Mouse (Mus musculus) forebrain, embryonic 11.5 days (tissue): ENCODE data around the gene Smpd1. TPM values are rescaled to one million over a fixed set of nuclear protein-coding genes. Genes with fewer than 3 reads are reported as not detected.

Experiments
- ATAC-seq: fragments of 200-750 bp; cut with Nextera tagmentation; replicated peaks from 2 replicates; pipeline ENCODE4 v1.8.0; 2017; ENCODE audit warnings: moderate TSS enrichment; ENCODE audit not compliant: low FRiP score
- DNase-seq: peaks from one replicate; pipeline ENCODE4 v3.0.0-alpha.2; 2017; ENCODE audit warnings: low spot score
- H3K27ac ChIP-seq: fragments of 300-500 bp; sonication (generic); 2 replicates; pipeline ENCODE4 v1.5.1; 2014; ENCODE audit warnings: low read depth, low read length
- H3K27me3 ChIP-seq: fragments of 300-500 bp; sonication (generic); 2 replicates; pipeline ENCODE4 v1.6.1; 2014; ENCODE audit warnings: mild to moderate bottlenecking, low read length, mixed read lengths; ENCODE audit not compliant: control insufficient read depth, insufficient read depth
- H3K36me3 ChIP-seq: fragments of 300-500 bp; sonication (generic); 2 replicates; pipeline ENCODE4 v1.6.1; 2014; ENCODE audit warnings: mild to moderate bottlenecking, low read length, moderate library complexity, mixed read lengths; ENCODE audit not compliant: control insufficient read depth, insufficient read depth
- H3K4me1 ChIP-seq: fragments of 300-500 bp; sonication (generic); replicated peaks from 2 replicates; pipeline ENCODE4 v1.6.1; 2014; ENCODE audit warnings: low read length, mixed read lengths; ENCODE audit not compliant: control insufficient read depth, insufficient read depth
- H3K4me2 ChIP-seq: fragments of 300-500 bp; sonication (generic); 2 replicates; pipeline ENCODE4 v1.6.1; 2014; ENCODE audit warnings: low read depth, mild to moderate bottlenecking, low read length, moderate library complexity, mixed read lengths; ENCODE audit not compliant: severe bottlenecking
- H3K4me3 ChIP-seq: fragments of 300-500 bp; sonication (generic); 2 replicates; pipeline ENCODE4 v1.5.1; 2014; ENCODE audit warnings: low read depth, low read length
- H3K9ac ChIP-seq: fragments of 300-500 bp; sonication (generic); 2 replicates; pipeline ENCODE4 v1.6.1; 2014; ENCODE audit warnings: low read length
- H3K9me3 ChIP-seq: fragments of 300-500 bp; sonication (generic); 2 replicates; pipeline ENCODE4 v1.6.1; 2016; ENCODE audit warnings: low read length, mixed read lengths; ENCODE audit not compliant: control insufficient read depth
- WGBS: fragments of 180-500 bp; shearing (Covaris S2); extraction: QIAGEN DNeasy Blood & Tissue Kit; methylation state at CpG from one replicate; pipeline ENCODE4 v1.1.7; 2014; 5-methylcytosine and 5-hydroxymethylcytosine counted together
- polyA plus RNA-seq: library from polyadenylated mRNA; unstranded; fragments of >200 nt; fragmentation: Nextera tagmentation; extraction: Ambion mirVana; gene quantifications from 2 replicates; pipeline ENCODE4 v1.2.1, GENCODE M21; 2014

Smpd1 gene
- polyA plus RNA-seq, 1 experiment from 2014 or later, result 35.1 TPM

DNA sequence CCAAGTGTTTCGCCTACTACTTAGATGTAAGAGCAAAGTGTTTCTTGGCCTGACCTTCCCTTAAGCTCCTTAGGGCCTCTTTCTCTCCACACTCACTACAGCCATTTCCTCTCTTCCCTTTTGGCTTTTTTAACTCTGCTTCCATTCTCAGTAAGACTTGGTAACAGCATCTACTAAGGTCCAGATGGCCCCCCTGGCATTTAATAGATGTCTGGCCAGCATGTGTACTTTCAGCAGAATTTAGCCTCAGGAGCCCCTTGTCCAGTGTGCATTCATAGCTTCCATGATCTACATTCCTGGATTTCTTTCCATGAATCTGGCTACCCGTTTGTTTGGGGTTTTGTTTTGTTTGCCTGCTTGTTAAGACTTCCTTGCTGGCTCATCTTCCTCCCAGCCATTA lies 24.3 kb downstream of the Smpd1 start:
- Histone ChIP-seq H3K27ac (no peak overlapping the region), H3K36me3 (peaks cover under 1% of the 10 kb centered on the region; the same call in 1 of the 2 replicates), H3K9me3 (no peaks in the 10 kb centered on the region), H3K4me3 (no peak overlapping the region), H3K9ac (no peak overlapping the region), H3K4me2 (no peak overlapping the region), H3K4me1 (peaks cover 4% of the 10 kb centered on the region), H3K27me3 (no peaks in the 10 kb centered on the region)
- ATAC-seq, result no peak
- WGBS, result 78% methylated on average over 2 of the region's 2 CpGs
- no peak for DNase-seq

DNA sequence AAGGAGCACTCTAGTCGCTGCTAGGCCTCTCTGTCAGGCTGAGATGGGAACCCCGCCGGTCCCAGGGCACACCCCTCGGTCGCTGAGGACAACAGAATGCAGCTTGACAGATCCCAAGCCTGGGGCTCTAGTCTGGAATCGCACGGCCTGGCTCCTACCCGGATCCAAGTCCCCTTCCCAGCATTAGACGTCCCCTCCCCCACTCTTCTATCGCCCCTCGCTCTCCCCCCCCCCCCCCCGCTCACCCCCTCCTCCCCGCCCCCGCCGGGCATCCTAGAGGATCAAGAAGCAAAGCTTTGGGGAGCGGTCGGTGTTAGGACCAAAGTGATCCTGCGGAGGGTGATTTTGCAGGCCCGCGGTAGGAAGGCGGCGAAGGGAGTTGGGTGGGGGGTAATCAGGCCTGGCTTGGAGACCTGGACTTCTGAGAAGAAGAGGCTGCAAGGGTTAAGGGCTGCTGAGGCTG lies 26.5 kb downstream of the Smpd1 start:
- peak; percentile 67 for ATAC-seq
- Histone ChIP-seq H3K9me3 (no peaks in the 10 kb centered on the region), H3K27me3 (no peaks in the 10 kb centered on the region), H3K4me3 (peak overlapping the region; percentile 78), H3K9ac (peak overlapping the region; percentile 80), H3K36me3 (no peaks in the 10 kb centered on the region), H3K4me1 (peaks cover 4% of the 10 kb centered on the region), H3K27ac (peak overlapping the region; percentile 75), H3K4me2 (peak overlapping the region; percentile 69)
- no peak for DNase-seq
- under 1% methylated on average over 16 of the region's 22 CpGs for WGBS

GRCm38 (mm10) chr7:105581094-105581703 lies 27.0 kb downstream of the Smpd1 start, which contains the start of gene Apbb1:
Apbb1 (minus strand) TSS chr7:105581653.
- peak; percentile 91 for DNase-seq
- Histone ChIP-seq H3K9ac (peak within 1 kb of the TSS; percentile 80), H3K4me2 (peak within 1 kb of the TSS; percentile 69), H3K4me3 (peak within 1 kb of the TSS; percentile 78), H3K27ac (peak within 1 kb of the TSS; percentile 75), H3K36me3 (no peaks in the 10 kb centered on the region), H3K4me1 (peaks cover 4% of the 10 kb centered on the region), H3K27me3 (no peaks in the 10 kb centered on the region), H3K9me3 (no peaks in the 10 kb centered on the region)
- peak; percentile 94 for ATAC-seq
- WGBS, result under 1% methylated on average over 32 of the region's 54 CpGs

DNA sequence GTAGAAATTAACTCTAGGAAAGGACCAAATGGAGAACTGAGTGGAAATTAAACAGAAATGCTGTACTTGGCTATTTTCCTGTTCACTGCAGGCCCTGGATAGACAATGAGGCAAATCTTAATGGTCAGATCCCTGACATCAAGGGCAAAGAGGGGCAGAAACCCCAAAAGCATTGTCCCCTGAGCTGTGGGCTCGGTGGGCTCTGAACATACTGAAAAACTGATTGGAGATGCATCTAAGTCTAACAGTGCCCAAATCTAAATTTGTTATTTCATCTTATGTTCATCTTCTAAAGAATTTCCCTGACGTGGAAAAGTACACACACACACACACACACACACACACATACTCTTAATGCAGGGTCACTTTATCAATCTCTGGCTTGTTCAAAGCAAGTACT lies 27.8 kb downstream of the Smpd1 start:
- H3K27me3 ChIP-seq, result no peaks in the 10 kb centered on the region
- H3K4me3 ChIP-seq, result peak overlapping the region; percentile 78; the same call in 1 of the 2 replicates
- H3K9ac ChIP-seq, result no peak overlapping the region
- 72% methylated on average over 2 of the region's 2 CpGs for WGBS
- DNase-seq (no peak), ATAC-seq (no peak)
- peaks cover 4% of the 10 kb centered on the region for H3K4me1 ChIP-seq
- H3K9me3 ChIP-seq, result no peaks in the 10 kb centered on the region
- peak overlapping the region; percentile 69; the same call in 1 of the 2 replicates for H3K4me2 ChIP-seq
- H3K36me3 ChIP-seq, result no peaks in the 10 kb centered on the region
- H3K27ac ChIP-seq, result no peak overlapping the region

- Histone ChIP-seq H3K9ac (no peak overlapping the region), H3K4me3 (no peak overlapping the region), H3K9me3 (no peaks in the 10 kb centered on the region), H3K27me3 (no peaks in the 10 kb centered on the region), H3K27ac (no peak overlapping the region), H3K36me3 (no peaks in the 10 kb centered on the region), H3K4me2 (no peak overlapping the region), H3K4me1 (no peaks in the 10 kb centered on the region)
- ATAC-seq (no peak), DNase-seq (no peak)
- WGBS, result 82% methylated on average over 9 of the region's 9 CpGs
Measured at GRCm38 (mm10) chr7:105588325-105588912, 34.3 kb downstream of the Smpd1 start.

- Histone ChIP-seq H3K4me3 (no peak overlapping the region), H3K9ac (no peak overlapping the region), H3K4me2 (no peak overlapping the region), H3K9me3 (no peaks in the 10 kb centered on the region), H3K27ac (no peak overlapping the region), H3K27me3 (no peaks in the 10 kb centered on the region), H3K4me1 (no peaks in the 10 kb centered on the region), H3K36me3 (no peaks in the 10 kb centered on the region)
- ATAC-seq (no peak), DNase-seq (no peak)
- 25% methylated on average over 7 of the region's 7 CpGs for WGBS
Measured at GRCm38 (mm10) chr7:105590097-105590496, 35.9 kb downstream of the Smpd1 start.

- no peak overlapping the region for H3K4me2 ChIP-seq
- H3K36me3 ChIP-seq, result no peaks in the 10 kb centered on the region
- no peaks in the 10 kb centered on the region; the same call in 1 of the 2 replicates for H3K9me3 ChIP-seq
- ATAC-seq (peak; percentile 81), DNase-seq (peak; percentile 78)
- no peak overlapping the region for H3K4me3 ChIP-seq
- no peaks in the 10 kb centered on the region for H3K27me3 ChIP-seq
- no peak overlapping the region for H3K27ac ChIP-seq
- no peak overlapping the region for H3K9ac ChIP-seq
- no peaks in the 10 kb centered on the region for H3K4me1 ChIP-seq
- 34% methylated on average over 9 of the region's 9 CpGs for WGBS
Measured at GRCm38 (mm10) chr7:105602860-105603623, 48.9 kb downstream of the Smpd1 start.
